Mouse (Mus musculus): ENCODE data around the gene Babam2.

DNA sequence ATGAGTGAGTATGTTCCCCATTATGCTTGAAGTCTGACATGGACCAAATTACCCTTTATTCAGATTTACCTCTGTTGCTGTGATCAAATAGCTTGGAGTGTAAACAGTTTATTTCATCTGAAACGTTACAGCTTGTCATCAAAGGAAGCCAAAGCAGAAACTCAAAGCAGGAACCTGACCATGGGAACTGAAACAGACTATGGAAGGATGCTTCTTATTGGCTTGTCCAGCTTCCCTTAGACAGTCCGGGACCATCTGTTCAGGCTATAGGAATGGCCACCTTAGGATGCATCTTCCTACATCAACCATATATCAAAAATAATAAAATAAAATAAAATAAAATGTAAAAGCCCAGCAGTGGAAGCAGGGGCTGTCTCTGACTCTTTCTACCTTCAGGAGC, 183.0 kb downstream of the Babam2 start:
- no peak for TF ChIP-seq POLR2A (IDR thresholded peaks at IDR 0.05; ENCODE audit: extremely low read depth, insufficient read depth, low read length)
- TF ChIP-seq CTCF (IDR thresholded peaks at IDR 0.05; ENCODE audit: extremely low read depth, insufficient read depth, low read length), result no peak
